Mouse (Mus musculus): Measurements from ENCODE around the gene Cdk8.

Gene Cdk8

DNA sequence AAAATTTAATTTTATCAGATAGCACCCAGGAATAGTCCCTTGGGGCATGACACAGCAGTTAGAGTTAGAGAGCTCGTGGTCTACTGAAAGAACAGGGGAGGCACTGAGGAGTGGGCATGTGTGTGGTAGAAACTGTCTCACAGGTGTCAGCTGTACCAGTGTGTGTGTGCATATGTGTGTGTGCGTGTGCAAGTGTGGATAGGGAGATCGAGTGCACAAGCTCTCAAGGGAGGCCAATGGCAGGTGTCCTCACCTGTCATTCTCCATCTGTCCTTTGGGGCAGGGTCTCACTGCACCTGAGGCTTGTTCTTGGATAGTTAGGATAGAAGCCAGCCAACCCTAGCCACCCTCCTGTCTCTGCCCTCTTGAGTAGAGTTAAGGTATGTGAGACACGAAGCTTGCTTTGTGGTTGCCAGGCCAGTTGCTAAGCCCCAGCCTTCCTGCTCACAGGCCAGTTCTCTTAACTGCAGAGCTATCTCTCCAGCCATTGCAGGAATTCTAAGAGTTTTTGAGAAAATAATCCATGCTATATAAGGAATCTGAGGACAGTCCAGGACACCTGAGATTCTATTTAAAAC lies 50.3 kb downstream of the Cdk8 start:
- DNase-seq (ENCODE audit: low spot score in 2 of 2) = no peak

DNA sequence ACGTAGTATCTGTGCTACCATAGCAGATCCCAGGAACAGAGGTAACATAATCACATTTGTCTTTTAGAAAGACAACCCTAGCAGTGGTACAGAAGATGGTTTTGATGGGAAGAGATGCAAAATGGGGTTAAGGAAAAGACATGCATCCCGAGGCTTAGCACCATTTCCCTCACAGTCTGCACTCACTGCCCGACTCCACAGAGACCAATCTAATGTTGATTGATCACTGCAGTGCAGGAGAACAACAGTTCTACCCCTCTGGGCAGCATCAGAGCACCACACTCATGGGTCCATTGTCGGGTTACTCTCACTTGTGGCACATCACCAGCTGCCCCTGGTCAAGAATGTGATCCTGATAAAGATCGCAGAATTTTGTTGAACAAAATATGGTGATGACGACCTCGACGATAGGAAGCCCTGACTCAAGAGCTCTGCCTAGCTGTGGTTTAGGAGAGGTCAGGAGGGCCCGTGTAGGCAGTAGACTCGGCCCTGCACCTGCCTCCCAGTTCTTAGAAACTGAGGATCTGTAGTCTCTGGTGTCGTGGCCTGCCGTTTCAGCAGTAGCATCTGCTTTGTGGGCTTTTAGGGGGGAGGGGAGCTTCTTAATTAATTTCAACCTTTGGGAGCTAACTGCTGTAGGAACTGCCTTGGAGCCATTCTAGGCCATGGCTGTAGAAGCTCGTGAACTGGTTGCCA lies 51.0 kb downstream of the Cdk8 start:
- DNase-seq (ENCODE audit: low spot score in 2 of 2) = no peak

DNA sequence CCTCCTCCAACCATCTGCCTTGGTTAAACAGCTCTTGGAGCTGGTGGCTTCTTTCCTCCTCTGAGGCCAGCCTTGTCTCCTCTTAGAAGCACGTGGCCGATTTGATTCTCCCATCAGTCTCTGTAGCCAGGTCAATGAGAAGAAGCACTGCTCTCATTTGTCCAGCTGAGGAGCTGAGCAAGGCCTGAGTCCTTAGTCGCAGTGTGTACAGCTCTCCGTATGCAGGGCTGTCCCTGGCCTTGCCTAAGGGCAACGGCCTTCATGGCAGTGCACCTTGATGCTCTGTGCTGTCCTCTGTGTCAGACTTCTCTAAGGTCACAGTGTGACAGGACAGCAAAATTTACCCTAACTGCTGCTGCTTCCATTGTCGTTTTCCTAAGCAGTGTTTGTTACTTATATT lies 52.9 kb downstream of the Cdk8 start:
- no peak for DNase-seq (ENCODE audit: low spot score in 2 of 2)

DNA sequence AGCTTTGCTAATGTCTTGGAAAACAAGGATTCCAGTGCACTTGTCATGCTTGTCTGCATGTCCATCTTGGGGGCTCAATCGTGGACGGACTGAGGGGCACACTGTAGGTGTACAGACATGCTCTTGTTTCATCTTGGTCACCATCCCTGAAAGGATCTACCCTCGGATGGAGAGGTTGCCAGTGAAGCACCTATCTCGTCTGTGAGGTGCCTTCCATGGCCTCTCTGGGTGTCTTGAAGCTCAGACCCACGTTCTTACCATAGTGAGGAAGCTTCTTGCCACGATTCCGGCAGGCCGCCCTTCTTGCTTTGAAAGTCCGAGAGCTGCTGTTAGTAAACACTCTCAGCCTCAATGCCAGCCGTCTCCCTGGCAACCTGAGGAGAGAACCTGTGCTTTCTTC lies 56.4 kb downstream of the Cdk8 start:
- no peak for DNase-seq (ENCODE audit: low spot score in 2 of 2)

DNA sequence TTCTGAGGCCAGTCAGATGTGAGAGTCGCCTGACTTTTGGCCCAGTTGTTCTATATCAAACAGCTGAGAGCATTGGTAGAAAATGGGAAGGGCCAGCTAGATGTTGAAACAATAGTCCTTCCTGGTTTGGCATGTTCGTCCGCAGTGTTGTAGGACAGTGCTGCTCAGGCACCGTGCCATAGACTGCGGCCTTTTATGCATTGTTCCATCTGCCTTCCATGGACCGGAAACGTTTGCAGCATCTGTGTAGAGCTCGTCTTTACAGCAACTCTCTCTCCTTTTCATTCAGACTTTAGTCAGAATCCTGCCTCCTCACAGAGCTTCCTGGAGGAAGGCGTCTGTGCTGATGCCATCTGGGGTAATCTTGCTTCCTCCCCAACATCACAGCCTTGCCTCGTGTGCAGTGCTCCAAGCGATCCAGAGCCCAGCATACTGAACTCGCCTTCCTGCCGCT lies 57.0 kb downstream of the Cdk8 start:
- DNase-seq (ENCODE audit: low spot score in 2 of 2) = no peak

DNA sequence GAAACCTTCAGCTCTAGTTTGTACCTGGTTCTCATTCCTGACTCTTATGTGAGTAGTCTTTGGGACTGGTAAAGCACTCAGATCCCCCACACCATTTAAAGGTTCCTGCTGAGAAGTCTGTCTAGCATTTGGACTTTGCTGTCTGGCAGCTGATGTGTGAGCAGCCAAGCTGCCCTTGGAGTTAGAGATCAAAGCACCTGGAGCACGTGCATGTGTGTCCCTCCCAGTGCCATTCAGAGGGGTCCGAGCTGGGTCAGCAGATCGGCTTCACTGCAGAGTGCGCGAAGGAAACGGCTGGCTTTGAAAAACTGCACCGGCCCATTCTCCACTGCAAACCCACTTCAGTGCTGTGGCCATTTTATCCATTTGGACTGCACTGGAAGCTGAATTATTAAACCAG lies 58.9 kb downstream of the Cdk8 start:
- no peak for DNase-seq (ENCODE audit: low spot score in 2 of 2)

DNA sequence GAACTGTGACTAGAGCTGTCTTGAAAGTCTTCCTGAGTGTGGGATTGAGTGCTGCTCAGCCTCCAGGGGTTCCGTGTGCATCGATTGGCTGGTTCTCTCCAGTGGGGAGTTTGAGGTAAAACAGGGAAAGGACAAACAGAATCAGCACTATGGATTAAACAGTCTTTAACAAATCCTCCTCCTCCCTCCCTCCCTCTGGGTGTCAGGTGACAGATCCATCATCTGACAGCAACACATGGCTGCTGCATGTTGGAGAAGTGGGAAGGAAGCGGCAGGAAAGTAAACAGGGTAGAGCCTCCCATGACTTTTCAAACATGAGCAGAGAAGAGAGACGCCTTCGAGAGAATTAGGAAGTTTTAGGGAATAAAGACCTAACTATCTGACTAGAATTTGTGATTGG lies 59.4 kb downstream of the Cdk8 start:
- DNase-seq (ENCODE audit: low spot score in 2 of 2) = no peak

DNA sequence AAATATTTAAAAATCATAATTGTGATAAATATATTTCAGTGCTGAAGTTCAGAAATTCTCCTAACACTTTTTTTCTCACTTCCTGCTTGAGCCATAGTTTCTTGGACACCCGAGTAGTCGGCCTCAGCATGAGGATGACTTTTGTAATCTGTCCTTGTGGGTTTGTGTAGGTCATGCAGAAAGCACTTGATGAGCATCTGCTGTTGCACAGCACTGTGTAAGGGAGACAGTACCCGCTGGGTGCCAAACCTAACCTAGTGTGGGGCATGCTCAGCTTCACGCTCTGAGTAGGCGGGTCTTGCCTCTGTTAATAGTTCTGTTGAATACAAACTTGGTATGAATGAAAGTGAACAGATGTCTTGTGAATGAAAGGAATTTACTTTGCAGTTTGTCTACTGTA lies 60.5 kb downstream of the Cdk8 start:
- no peak for DNase-seq (ENCODE audit: low spot score in 2 of 2)

DNA sequence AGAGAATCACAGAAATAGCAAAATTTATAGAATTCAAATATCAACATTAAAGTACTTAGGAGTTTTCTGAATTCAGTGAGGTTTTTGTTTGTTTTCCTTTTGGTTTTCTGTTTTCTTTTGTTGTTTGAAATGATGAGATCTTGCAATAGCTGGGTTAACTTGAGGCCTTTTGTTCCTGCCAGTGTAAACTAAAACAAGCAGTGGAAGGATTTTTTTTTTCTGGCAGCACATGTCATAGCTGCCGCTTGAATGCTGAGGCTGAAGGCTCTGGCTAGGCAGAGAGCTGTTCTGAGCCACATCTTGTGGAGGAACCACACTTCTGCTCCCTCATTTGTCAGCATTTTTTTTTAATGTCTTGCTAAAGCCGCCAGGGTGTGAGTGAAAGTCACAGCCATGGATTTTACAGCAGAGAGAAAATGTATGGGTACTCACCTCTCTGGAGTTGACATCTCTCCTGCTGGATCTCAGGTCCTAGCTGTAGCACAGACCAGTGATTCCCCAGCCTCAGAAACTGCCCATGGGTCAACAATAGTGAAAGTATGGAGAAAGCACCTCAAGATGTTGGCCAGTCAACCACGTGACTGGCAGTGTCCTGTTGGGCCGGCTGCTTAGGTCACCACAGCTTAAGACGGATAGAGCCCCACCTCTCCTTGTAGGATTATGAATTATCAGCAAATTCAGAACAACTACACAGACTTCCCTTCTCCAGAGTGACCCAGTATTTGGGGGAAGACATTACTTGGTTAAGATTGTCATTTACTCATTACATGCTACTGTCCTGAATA lies 62.1 kb downstream of the Cdk8 start:
- no peak for DNase-seq (ENCODE audit: low spot score in 2 of 2)

DNA sequence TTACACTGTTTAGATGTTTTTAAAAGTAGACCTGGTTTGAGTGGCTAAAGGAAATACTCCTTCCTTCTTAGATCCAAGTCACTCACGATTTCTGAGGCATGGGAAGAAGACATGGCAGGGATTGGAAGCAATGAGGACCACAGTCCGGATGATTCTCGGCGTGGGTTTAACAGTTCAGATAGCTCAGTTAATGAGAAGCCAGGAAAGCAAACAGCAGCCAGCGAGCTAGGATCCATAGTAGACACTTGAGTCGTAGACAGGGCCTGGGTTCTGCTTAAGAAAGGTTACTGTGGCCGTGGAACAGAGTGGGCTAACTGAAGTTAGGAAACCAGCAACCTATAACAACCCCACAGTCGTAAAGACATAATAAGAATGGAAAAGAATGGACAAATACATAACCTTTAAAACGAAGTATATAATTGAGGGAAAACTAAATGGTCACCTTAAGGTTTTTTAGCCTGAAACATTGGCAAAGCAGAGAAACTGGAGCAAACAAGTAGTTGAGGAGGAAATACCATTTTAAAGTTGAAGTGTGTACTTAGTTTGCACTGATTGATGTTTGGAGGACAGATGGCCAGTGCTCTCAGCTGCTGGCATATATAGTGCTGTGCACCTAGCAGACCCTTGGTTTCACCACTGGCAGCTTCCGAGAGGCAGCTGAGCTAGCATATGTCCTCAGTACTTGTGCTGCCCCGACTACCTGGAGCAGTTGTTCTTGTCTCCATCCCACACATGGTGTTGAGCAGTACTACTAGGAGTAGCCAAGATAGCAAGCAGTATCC lies 63.1 kb downstream of the Cdk8 start:
- no peak for DNase-seq (ENCODE audit: low spot score in 2 of 2)

DNA sequence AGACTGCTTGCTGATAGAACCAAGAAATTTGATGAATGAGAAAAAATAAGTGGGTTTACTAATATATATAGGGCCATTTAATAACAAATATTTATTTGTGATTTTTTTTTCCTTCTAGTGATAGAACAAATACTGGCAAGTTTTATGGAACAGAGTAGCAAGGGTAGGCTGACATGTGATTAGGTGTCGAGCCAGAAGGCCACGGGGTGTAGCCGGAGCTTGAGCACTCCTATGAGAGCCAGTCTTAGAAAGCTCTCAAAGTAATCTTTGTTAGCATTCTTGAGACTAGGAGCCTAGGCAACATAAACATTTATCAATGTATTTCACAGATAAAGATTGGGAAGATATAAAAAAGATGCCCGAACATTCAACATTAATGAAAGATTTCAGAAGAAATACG lies 63.8 kb downstream of the Cdk8 start:
- DNase-seq (ENCODE audit: low spot score in 2 of 2) = no peak

DNA sequence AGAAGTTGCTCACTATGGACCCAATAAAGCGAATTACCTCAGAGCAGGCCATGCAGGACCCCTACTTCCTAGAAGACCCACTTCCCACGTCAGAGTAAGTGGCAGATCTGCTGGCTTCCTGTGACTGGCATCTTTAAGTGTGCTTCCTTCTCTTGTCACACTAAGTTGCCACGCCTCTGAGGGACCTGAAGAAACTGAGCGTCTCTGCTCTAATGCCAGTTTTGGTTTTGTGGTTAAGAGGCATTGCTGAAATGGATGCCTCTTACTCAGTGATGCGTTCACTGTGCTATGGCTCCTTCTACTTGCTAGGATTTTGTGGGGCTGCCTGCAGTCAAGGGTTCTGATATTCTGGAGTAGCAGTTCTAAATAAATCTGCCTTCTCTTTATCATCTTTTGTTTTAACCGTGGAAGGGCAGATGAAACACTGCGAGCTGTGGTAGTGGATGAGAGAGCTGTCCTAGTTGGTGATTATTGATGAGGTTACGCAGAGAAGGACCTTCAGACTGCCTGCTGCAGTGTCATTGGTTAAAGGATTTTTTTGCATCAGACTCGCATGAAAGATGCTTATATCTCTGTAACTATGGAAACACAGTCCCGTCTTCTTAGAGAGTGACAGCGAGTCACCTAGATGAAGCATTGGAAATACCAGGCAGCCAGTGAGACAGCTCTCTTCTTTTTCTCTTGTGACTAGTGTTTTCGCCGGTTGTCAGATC lies 67.9 kb downstream of the Cdk8 start:
- DNase-seq (ENCODE audit: low spot score in 2 of 2) = no peak

DNA sequence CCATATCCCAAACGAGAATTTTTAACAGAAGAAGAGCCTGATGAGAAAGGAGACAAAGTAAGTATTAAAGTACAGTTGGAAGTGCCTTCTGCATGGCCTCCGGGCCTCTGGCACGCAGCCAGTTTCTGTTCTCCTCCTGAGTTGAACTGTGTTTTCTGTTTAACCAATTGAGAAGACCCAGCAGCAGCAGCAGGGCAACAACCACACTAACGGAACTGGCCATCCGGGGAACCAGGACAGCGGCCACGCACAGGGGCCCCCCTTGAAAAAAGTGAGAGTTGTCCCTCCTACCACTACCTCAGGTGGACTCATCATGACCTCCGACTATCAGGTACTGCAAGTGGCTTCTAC lies 68.5 kb downstream of the Cdk8 start:
- DNase-seq (ENCODE audit: low spot score in 2 of 2) = peak; percentile 41 to 70

DNA sequence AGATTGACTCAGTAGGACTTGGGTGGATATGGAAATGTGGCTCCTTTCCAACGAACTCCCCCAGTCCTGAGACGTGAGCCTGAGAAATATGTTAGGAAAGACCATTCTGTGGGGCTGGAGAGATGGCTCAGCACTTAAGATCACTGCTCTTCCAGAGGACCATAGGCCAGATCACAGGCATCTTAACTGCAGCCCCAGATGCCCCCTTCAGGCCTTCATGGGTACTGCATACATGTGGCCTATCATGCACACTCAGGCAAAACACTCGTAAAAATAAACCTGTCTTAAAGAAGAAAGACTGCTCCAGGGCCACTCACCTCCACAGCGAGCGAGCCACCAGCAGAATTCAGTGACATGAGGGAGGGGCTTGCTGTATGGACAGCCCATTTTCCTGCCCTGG lies 72.4 kb downstream of the Cdk8 start:
- DNase-seq (ENCODE audit: low spot score in 2 of 2) = peak; percentile 58 to 80

DNA sequence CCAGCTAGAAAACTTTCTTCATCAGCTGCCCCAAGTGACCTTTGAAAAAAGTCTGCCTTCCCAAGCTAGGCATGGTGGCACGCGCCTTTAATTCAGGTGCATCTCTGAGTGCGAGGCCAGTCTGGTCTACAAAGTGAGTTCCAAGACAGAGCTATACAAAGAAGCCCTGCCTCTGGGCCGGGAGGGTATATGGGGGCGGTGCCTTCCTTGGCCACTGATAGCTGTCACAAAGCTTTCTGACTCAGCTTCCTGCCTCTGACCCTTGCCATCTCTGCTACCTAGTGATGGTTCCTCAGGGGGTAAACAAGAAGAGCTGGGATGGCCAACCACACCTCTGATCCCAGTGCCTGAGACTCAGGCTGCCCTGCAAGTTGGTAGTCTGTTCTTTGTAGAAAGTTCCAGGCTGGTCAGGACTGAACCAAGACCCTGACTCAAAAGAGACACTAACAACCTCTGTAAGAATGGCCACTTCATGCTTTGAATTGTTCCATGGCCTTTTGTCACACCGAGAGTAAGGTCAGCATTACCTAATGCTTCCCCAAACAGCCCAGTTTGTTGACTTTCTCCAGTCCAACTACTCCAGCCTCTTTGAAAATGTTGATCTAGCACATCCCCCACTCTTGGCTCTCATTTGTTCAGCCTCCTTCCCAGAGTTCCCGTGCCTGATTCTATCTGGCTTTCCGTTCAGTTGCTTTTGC lies 76.2 kb downstream of the Cdk8 start:
- DNase-seq (ENCODE audit: low spot score in 2 of 2) = no peak

DNA sequence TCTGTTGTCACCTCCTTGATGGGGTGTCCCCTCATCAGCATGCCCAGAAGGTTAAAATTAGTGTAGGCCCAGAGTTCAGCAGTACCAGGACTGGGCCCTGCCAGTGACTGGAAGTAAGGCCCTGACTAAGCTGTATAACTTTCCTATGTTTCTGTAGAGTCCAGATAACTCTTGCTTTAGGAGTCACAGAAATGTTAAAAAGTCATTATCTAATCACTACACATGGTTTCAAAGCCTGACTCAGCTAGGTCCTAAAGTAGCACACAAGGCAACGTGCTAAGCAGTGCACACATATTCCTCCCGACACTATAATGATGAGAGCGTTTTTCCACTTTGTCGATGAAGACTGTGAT lies 76.7 kb downstream of the Cdk8 start:
- no peak for DNase-seq (ENCODE audit: low spot score in 2 of 2)

DNA sequence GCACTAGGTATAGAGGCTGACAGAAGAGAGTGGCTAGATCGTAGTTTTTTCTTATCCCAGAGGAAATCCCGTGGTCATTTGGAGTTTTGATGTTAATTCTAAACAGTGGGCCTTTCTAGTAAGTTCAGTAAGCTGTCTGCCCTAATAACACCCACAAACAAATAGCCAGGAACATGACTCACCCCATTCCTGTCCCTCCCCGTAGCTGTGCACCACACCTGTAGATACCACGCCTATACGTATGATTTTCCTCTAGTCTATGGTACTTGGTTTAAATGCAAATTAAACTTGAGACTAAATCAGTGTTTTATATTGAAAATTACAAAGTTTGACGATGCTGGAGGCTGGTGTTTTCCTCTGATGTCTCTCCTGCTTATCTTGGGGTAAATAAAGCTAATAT lies 83.5 kb downstream of the Cdk8 start:
- no peak for DNase-seq (ENCODE audit: low spot score in 2 of 2)

DNA sequence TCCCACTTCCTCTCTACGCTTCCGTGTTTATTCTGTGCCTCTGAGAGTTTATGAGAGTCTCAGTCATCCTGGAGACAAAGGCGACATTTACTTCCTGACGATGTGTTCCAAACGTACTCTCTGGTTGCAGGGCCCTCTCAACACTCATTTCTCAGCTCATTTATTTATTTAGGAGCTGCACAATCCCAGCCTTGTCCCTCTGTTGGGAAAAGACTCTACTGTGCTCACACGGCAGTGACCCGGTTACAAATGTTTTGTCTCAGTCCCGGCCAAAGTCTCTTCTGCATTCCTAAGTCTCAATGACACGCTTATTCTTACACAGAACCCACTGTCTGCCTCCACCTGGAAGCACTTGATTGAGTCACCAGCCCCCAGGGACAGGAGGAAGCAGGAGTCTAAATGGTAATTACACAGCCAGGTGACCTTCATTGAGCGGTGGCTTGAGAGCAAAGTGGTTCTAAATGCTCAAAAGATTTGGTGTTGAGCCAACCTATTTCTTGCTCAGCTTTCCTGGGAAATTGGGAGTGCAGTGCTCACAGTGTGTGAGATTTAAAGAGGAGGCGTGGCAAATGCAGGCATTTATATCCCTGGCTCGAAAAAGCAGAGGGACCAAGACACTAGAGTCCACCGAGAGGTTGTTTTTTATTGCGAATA lies 84.4 kb downstream of the Cdk8 start:
- DNase-seq (ENCODE audit: low spot score in 2 of 2) = no peak

DNA sequence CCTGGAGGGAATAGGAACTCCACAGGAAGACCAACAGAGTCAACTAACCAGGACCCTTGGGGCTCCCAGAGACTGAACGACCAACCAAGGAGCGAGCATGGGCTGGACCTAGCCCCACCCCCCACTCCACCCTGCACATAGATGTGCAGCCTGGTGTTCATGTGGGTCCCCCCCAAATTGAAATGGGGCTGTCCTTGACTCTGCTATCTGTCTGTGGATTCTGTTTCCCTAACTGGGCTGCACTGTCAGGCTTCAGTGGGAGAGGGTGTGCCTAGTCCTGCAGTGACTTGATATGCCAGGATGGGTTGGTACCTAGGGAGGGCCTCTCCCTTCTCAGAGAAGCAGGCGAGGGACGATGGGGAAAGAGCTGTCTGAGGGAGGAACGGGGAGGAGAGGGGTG lies 85.3 kb downstream of the Cdk8 start:
- peak; percentile 58 to 66 for DNase-seq (ENCODE audit: low spot score in 2 of 2)

DNA sequence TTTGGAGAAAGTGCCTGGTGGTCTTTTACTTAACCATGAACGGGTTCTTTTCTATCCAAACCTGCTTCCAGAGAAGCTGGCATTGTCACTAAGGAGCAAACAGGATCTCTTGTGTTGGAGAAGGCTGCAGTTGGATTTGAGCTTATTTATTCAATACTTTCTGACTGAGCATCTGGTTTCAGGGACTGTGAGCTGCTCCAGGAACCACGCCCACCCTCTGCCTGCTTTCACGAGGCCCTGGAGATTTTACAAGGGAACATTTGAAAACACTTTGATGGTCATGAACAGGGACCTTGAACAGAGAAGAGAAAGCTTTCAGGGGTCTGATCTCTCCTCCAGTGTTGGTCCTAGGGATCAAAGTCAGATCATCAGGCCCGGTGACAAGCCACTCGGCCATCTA lies 87.0 kb downstream of the Cdk8 start:
- DNase-seq (ENCODE audit: low spot score in 2 of 2) = peak in 1 of 2 experiments; percentile 57

DNA sequence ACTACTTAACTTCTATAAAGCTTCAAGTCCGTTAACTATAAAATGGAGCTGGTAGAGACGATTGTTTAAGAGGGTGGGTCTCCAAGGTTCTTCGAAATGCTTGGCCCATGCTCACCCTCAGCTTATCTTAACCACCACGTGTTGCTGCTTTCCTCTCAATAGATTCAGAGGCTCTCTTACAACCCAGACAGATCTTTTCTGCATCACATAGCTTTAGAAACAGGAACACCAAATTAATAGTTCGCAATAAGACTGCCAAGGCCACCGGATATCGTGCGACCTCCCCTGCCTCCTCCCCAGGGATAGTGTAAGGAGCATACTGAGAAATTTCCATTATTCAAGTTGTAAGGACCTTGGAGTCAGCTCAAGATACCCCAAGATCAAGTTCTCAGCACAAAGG lies 87.4 kb downstream of the Cdk8 start:
- DNase-seq (ENCODE audit: low spot score in 2 of 2) = no peak
